Mouse (Mus musculus) common myeloid progenitor, adult 5-6 weeks (primary cell): ENCODE data around the gene Ckap5. TPM values are rescaled to one million over a fixed set of nuclear protein-coding genes. Genes with fewer than 3 reads are reported as not detected.
"Not testable (repeated sequence)": the region's sequence is repeated elsewhere in the genome, so short reads cannot be mapped to it uniquely, and the experiment has no call there.

Source experiments
- ATAC-seq: replicated peaks from 2 replicates; pipeline ENCODE4 v1.8.0; 2016; ENCODE audit warnings: low read depth, mild to moderate bottlenecking, moderate TSS enrichment, inconsistent platforms; ENCODE audit not compliant: poor library complexity, severe bottlenecking
- total RNA-seq: library from RNA; stranded (forward); fragments of 200-1000, 187-1606 nt; gene quantifications from 2 replicates; pipeline ENCODE4 v1.2.3, GENCODE M21; 2017

The Ckap5 gene
- total RNA-seq, result 107 and 117 TPM in 2 replicates

DNA sequence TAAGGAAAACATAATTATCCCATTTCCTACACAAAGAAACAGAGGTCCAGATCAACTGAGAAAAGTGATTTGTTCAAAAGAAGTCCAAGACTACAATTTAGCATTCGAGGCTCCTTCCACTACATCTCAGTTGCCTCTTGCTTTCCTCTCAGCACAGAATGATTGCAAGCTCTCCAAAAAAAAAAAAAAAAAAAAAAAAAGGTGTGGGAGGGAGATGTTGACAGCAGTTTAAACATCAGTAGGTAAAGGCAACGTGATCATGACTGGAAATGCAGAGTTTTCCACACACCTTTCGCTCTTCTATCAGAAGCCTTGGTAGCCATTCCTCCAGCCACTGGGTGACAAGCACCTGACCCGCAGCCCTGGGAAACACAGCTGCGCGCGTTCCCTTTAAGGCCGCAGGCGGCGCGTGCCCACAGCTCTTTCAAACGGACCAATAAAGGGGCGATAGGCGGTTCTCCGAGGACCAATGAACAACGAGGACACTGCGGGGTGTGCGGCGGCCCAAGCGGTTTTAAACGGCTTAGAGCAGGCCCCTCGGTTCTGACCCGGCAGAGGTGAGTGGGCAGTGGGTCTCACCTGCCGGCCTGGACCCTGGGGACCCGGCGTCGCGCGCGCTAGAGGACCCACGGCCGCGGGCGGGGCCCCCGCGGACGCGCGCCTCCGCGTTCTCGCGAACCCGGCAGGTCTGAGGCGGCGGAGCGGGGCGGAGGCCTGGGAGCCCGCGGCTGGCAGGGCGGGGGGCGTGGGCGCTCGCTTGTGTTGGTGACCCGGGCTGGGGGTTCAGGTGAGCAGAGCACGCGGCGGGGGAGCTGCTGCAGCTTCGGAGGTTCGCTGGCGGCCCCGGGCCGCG lies at the start of gene Ckap5:
Ckap5 (plus strand) TSS at position 469 of the 853 bp plus-strand sequence.
- ATAC-seq, result peak; percentile 100

GRCm38 (mm10) chr2:91476841-91477240 lies 49.7 kb upstream of the Ckap5 start:
- no peak for ATAC-seq

DNA sequence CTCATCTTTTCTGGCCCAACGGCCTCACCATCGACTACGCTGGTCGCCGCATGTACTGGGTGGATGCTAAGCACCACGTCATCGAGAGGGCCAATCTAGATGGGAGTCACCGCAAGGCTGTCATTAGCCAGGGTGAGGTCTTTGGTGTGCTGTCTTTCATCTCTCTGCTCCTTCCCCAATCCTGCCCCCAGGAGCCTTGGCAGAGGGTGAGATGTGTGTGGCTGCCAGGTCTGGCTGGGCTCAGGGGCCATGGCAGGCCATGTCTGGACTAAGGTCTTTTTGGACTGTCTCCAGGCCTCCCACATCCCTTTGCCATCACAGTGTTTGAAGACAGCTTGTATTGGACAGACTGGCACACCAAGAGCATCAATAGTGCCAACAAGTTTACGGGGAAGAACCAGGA lies 46.2 kb upstream of the Ckap5 start:
- no peak for ATAC-seq

GRCm38 (mm10) chr2:91480805-91481514 lies 45.6 kb upstream of the Ckap5 start:
- peak; percentile 67 for ATAC-seq

DNA sequence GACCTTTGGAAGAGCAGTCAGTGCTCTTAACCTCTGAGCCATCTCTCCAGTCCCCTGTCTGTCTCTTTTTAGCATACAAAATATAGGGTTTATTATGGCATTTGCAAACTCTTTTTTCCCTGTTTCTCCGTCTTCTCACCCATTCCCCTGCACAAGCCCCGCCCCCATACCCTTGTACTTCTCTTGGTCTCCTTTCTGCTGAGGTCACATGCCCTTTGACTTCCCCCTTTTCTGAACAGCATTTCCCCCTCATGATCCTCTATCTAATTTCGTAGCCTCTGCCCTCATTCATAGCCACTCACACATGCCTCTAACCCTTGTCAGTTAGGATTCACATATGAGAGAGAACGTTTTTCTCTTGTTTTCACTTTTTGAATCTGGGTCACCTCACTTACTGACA lies 41.9 kb upstream of the Ckap5 start:
- peak; percentile 93 for ATAC-seq

GRCm38 (mm10) chr2:91485256-91485655 lies 41.3 kb upstream of the Ckap5 start:
- no peak for ATAC-seq

DNA sequence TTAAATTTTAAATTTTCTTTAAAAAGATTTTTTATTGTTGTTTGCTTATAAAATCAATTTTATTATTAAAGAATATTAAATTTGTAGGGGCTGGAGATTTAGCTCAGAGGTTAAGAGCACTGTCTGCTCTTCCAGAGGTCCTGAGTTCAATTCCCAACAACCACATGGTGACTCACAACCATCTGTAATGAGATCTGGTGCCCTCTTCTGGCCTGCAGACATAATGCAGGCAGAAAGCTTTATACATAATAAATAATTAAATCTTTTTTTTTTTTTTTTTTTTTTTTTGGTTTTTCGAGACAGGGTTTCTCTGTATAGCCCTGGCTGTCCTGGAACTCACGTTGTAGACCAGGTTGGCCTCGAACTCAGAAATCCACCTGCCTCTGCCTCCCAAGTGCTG lies 39.3 kb upstream of the Ckap5 start:
- not testable (repeated sequence) for ATAC-seq

DNA sequence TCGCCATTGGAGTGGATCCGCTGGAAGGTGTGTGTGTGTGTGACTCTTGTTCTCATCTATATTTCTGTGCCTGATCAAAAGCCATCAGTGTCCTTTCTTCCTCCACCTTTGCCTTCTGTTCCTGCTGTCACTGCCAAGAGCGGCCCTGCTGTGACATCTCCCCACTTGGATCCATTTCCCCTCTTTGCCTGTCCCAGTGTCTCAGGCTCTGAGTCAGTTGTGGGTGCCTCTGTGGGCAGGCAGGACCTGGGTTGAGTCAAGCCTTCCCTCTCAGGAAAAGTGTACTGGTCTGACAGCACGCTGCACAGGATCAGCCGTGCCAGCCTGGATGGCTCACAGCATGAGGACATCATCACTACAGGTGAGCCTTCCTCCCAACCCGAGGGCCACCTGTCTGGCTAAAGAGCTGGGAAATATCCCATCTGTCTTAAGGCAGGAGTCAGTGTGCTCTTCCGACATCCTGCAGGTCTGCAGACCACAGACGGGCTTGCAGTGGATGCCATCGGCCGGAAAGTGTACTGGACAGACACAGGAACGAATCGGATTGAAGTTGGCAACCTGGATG lies 34.4 kb upstream of the Ckap5 start:
- no peak for ATAC-seq

DNA sequence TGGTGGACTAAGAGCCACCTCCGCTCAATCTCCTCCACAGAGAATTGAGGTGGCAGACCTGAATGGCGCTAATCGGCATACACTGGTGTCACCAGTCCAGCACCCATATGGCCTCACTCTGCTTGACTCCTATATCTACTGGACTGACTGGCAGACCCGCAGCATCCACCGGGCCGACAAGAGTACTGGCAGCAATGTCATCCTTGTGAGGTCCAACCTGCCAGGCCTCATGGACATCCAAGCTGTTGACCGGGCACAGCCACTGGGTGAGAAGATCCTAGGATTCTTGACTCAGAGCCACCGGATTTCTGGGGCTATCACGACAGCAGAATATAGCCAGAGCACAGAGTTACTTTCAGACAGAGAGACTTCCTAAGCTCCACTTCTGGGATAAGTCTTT lies 32.6 kb upstream of the Ckap5 start:
- ATAC-seq, result no peak

DNA sequence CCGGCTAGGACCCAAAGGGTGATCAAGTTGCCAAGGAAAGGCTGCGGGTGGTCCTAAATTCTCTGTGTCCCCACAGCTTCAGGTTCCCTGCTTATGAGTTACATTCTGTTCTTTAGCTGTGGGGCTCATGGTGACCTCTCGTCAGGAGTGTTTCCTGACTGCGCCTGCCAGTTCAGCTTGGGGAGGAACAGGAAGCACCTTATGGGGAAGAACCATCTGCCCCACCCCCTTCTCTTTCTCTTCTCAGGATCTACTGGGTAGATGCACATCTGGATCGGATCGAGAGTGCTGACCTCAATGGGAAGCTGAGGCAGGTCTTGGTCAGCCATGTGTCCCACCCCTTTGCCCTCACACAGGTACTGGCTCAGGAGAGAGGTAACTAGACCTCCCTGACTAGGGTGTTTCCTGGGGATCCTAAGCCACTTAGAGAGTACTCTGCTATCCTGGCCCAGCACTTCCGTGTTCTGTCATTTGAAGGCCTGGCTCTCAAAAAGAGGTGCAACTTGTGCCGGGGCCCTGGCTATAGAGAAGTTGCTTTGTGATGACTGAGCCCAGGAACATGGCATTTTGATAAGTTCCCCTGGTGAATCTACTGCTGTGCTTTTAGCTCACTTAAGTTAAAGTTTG lies 28.4 kb upstream of the Ckap5 start:
- ATAC-seq, result peak; percentile 89

- no peak for ATAC-seq
Measured at GRCm38 (mm10) chr2:91508076-91508475, 18.5 kb upstream of the Ckap5 start.

DNA sequence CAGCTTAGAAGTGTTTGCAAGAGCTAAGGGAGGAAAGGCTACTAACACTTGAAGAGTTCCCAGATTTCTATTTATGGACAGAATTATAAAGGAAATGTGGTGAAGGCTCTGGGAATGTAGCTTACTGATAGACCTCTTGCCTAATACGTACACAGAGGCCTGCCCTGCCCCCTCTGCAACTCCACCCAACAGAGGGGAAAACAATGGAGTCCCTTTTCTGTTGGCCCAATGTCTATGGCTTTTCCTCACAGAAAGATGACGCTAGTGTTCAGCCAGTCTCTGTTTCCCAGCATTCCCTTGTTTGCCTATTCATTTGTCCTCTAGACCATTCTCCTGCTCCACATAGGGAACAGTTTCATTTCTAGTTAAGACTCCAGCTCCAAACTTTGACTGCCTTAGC lies 9.4 kb upstream of the Ckap5 start:
- ATAC-seq, result no peak

DNA sequence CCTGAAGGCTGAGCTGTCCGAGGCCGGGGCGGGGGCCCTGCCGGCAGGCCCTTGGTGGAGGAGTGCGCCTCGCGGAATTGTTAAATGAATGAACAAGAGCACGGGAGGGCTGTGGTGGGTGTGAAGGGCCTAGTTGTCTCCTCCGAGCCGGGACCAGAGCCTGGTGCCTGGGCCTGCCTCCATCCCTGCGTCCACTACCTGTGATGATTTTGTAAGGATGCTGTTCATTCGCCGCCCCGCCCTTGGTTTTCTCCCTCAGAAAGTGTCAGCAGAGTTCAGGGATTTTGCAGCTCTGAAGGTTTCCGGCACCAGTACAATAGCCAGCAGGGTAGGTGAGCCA lies 555 bp downstream of the Ckap5 start:
- peak; percentile 15; the same call in 1 of the 2 replicates for ATAC-seq

DNA sequence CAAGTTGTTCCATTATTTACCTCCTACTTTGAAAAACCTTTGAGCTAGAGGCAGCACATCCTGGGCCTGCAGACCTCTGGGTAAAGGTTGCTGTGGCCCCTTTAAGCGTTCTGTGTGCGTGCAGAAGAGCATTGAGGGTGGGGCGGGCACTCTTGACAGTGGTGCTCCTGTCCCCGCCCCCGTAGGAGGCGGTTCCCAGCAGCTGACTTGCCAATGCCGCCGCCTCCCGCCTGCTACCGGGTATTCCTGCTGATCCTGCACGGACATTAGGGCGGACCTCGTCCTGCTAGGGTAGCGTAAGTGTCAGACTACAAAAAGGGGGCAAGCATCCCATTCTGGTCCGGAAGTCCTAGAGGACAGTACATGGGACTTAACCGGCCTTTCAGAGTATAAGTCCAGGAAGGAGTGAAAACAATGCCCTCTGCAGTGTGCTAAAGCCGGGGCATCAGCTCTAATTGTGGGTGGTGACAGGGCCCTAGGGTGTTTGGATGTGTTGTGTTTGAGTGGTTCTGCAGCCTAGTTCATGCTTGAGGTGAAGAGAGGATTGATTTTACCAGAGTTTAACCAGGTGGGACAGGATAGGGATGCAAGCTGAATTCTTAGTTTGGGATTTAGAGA lies 11.1 kb downstream of the Ckap5 start:
- peak; percentile 100 for ATAC-seq

- no peak for ATAC-seq
Measured at GRCm38 (mm10) chr2:91568125-91568524, 41.6 kb downstream of the Ckap5 start.

DNA sequence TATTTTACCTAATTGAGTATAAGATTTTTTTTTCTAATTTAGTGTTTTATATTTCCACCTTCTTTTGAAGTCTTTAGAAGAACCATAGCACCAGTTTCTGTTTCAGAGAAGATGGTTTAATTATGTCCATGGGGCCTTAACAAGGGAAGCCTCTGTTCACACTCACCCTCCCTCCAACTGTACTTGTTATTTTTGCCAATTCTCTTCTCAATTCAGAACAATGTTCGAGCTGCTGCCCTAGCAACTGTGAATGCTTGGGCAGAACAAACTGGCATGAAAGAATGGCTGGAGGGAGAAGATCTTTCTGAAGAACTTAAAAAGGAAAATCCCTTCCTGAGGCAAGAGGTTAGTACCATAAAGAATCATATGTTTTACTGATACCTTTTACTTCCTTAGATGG lies 54.3 kb downstream of the Ckap5 start:
- no peak for ATAC-seq

DNA sequence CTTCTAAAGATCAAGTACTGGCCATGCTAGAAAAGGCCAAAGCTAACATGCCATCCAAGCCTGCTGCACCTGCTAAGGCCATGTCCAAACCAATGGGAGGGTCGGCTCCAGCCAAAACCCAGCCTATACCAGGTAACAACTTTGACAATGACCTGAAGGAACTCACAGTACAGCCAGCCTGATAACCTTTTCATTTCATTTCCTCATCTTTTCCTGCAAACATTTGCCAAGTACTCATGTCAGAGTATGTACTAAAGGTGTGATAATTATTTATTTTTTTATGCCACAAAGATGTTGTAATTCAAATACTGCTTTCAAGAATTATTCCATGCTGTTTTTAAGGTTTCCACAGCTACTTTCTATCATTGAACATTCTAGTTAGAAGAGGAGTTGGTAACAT lies 59.7 kb downstream of the Ckap5 start:
- no peak for ATAC-seq

GRCm38 (mm10) chr2:91600475-91600874 lies 73.9 kb downstream of the Ckap5 start:
- no peak for ATAC-seq

DNA sequence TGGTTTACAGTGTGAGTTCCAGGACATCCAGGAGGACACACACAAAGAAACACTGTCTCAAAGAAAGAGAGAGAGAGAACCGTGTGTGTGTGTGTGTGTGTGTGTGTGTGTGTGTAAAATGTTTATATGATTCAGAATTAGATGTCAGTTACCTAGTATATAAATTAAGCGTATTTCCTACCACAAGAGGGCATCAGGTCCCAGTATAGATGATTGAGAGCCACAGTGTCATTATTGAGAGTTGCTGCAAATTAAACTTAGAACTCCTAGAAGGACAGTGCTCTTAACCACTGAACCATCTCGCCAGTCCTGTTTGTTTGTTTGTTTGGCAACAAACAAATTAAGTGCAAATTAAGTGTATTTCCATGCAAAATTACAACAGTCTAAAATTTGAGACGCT lies 75.8 kb downstream of the Ckap5 start:
- 0 out of 2 replicates have a peak, but pooled peaks have one; percentile 29 for ATAC-seq

GRCm38 (mm10) chr2:91609370-91609769 lies 82.8 kb downstream of the Ckap5 start:
- not testable (repeated sequence) for ATAC-seq
